In the genomic region with DNA sequence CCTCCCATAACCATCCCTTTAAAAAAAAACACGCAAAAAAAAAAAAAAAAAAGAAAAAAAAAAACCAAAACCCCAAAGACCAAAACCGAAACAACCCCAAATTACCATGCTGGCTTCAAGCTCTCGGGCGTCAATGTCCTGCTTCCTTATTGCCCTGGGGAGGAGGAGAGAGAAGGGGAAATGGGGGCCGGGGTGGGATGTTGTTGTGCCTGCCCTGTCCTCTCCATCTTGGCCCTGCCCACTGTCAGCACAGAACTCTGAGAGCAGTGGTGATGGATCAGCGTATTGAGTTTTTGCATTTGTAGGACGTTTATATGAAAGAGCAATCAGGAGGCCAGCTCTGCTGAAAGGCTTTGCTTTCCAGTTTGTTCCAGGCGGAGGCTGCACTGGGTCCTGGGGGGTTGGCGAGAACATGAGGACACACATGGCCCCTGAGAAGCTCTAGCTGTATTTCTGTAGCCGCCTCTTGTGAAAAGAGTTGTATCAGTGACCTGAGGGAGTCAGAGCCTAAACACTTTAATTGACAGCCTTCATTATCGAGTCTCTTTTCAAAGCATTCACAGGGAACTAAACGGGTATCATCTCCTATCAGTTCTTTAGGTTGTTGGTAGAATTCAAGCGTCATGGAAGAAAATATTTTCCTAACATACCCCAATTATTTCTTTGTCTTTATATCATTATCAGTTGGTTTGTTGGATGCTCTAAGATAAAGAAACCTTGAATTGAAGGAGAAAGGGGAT, we compare ENCODE assay signal across 8 mouse cellular contexts. TPM values are rescaled to one million over a fixed set of nuclear protein-coding genes. Genes with fewer than 3 reads are reported as not detected.
DNase-seq lines count a peak whose midpoint lies in the region; ATAC-seq and TF ChIP-seq lines count a peak whose summit lies in the region.

No protein-coding gene starts in this region.

- no peaks in the 10 kb centered on the region for H3K27me3 ChIP-seq in kidney, embryonic 16.5 days (ENCODE audit: insufficient read depth, low read length)
- no peaks in the 10 kb centered on the region for H3K27me3 ChIP-seq in embryonic facial prominence, embryonic 12.5 days
- no peaks in the 10 kb centered on the region for H3K27me3 ChIP-seq in hindbrain, embryonic 15.5 days
- H3K27me3 ChIP-seq in lung, embryonic 15.5 days, result no peaks in the 10 kb centered on the region

- WGBS in kidney, embryonic 16.5 days, result 3% methylated on average over 13 of the region's 13 CpGs
- 4% methylated on average over 13 of the region's 13 CpGs for WGBS in embryonic facial prominence, embryonic 12.5 days
- WGBS in hindbrain, embryonic 15.5 days, result 14% methylated on average over 13 of the region's 13 CpGs
- WGBS in lung, embryonic 15.5 days, result 4% methylated on average over 13 of the region's 13 CpGs
- WGBS in olfactory bulb, adult 2 months, result 20% methylated on average over 13 of the region's 13 CpGs

- H3K27ac ChIP-seq in kidney, embryonic 16.5 days (ENCODE audit: low read length), result peak overlapping the region; percentile 99
- peak overlapping the region; percentile 94 for H3K27ac ChIP-seq in embryonic facial prominence, embryonic 12.5 days
- H3K27ac ChIP-seq in hindbrain, embryonic 15.5 days (replicated peaks), result peak overlapping the region; percentile 58
- H3K27ac ChIP-seq in lung, embryonic 15.5 days, result peak overlapping the region; percentile 91
- peak overlapping the region; percentile 89 for H3K27ac ChIP-seq in olfactory bulb, adult 2 months (ENCODE audit: insufficient read depth, low read depth, low read length)

- H3K4me3 ChIP-seq in kidney, embryonic 16.5 days (ENCODE audit: low read length), result peak overlapping the region; percentile 31
- H3K4me3 ChIP-seq in embryonic facial prominence, embryonic 12.5 days, result no peak overlapping the region
- 0 out of 2 replicates have a peak overlapping the region, but pooled peaks have one; percentile 6 for H3K4me3 ChIP-seq in hindbrain, embryonic 15.5 days
- peak overlapping the region; percentile 14 for H3K4me3 ChIP-seq in lung, embryonic 15.5 days
- peak overlapping the region; percentile 8 for H3K4me3 ChIP-seq in olfactory bulb, adult 2 months (ENCODE audit: insufficient read depth, low read depth, low read length)

- no peak for ATAC-seq in kidney, embryonic 16.5 days (ENCODE audit: low FRiP score, low TSS enrichment)
- no peak for ATAC-seq in embryonic facial prominence, embryonic 12.5 days (ENCODE audit: insufficient number of reproducible peaks, insufficient read depth, low FRiP score, low TSS enrichment)
- ATAC-seq in hindbrain, embryonic 15.5 days (ENCODE audit: low FRiP score, low read depth), result no peak
- ATAC-seq in lung, embryonic 15.5 days (ENCODE audit: borderline replicate concordance, extremely low read depth, low FRiP score, low TSS enrichment), result peak; percentile 15; the same call in 1 of the 2 replicates

- TF ChIP-seq POLR2A in olfactory bulb, adult 2 months (IDR thresholded peaks at IDR 0.05; ENCODE audit: insufficient read depth, low read depth, low read length), result no peak

- H3K4me2 ChIP-seq in kidney, embryonic 16.5 days (replicated peaks; ENCODE audit: low read depth, low read length), result peak overlapping the region; percentile 54
- peak overlapping the region; percentile 46 for H3K4me2 ChIP-seq in embryonic facial prominence, embryonic 12.5 days (replicated peaks)
- peak overlapping the region; percentile 46 for H3K4me2 ChIP-seq in hindbrain, embryonic 15.5 days
- peak overlapping the region; percentile 51 for H3K4me2 ChIP-seq in lung, embryonic 15.5 days

- H3K9me3 ChIP-seq in kidney, embryonic 16.5 days (ENCODE audit: low read length), result no peaks in the 10 kb centered on the region
- H3K9me3 ChIP-seq in embryonic facial prominence, embryonic 12.5 days, result no peaks in the 10 kb centered on the region
- H3K9me3 ChIP-seq in hindbrain, embryonic 15.5 days, result no peaks in the 10 kb centered on the region
- H3K9me3 ChIP-seq in lung, embryonic 15.5 days, result no peaks in the 10 kb centered on the region

- H3K9ac ChIP-seq in kidney, embryonic 16.5 days (replicated peaks; ENCODE audit: low read length), result peak overlapping the region; percentile 63
- H3K9ac ChIP-seq in embryonic facial prominence, embryonic 12.5 days, result no peak overlapping the region
- peak overlapping the region; percentile 11; the same call in 1 of the 2 replicates for H3K9ac ChIP-seq in hindbrain, embryonic 15.5 days
- peak overlapping the region; percentile 29; the same call in 1 of the 2 replicates for H3K9ac ChIP-seq in lung, embryonic 15.5 days

- no peak for TF ChIP-seq CTCF in olfactory bulb, adult 2 months (IDR thresholded peaks at IDR 0.05; ENCODE audit: insufficient read depth, low read depth, low read length)

- DNase-seq in kidney, postnatal 14 days, result no peak
- DNase-seq in right cerebral cortex, postnatal 14 days, result no peak
- DNase-seq in right cerebral cortex, postnatal 10 days (ENCODE audit: low spot score in 2 of 2), result no peak

- H3K4me1 ChIP-seq in kidney, embryonic 16.5 days (ENCODE audit: insufficient read depth, low read length), result peaks cover 55% of the 10 kb centered on the region
- H3K4me1 ChIP-seq in embryonic facial prominence, embryonic 12.5 days, result peaks cover 34% of the 10 kb centered on the region
- H3K4me1 ChIP-seq in hindbrain, embryonic 15.5 days (replicated peaks), result peaks cover 27% of the 10 kb centered on the region
- H3K4me1 ChIP-seq in lung, embryonic 15.5 days, result peaks cover 39% of the 10 kb centered on the region
- H3K4me1 ChIP-seq in olfactory bulb, adult 2 months (ENCODE audit: control insufficient read depth, insufficient read depth, low read length), result peaks cover 19% of the 10 kb centered on the region

- no peaks in the 10 kb centered on the region for H3K36me3 ChIP-seq in kidney, embryonic 16.5 days (ENCODE audit: insufficient read depth, low read length)
- H3K36me3 ChIP-seq in embryonic facial prominence, embryonic 12.5 days, result no peaks in the 10 kb centered on the region
- peaks cover 3% of the 10 kb centered on the region; the same call in 1 of the 2 replicates for H3K36me3 ChIP-seq in hindbrain, embryonic 15.5 days
- no peaks in the 10 kb centered on the region for H3K36me3 ChIP-seq in lung, embryonic 15.5 days

RNA-seq across cellular contexts. Expression of gene Ncoa3, which starts 38.0 kb away (rescaled TPM):
- 19.1 and 22.8 TPM in 2 replicates for polyA plus RNA-seq in kidney, embryonic 16.5 days (2015; fragmentation: Nextera tagmentation; extraction: Ambion mirVana)
- 16.6 and 17.4 TPM in 2 replicates for polyA plus RNA-seq in embryonic facial prominence, embryonic 12.5 days (2016; fragmentation: Nextera tagmentation; extraction: Ambion mirVana)
- polyA plus RNA-seq in hindbrain, embryonic 15.5 days (2015; fragmentation: Nextera tagmentation; extraction: Ambion mirVana), result 14.0 and 15.1 TPM in 2 replicates
- 11.1 and 13.7 TPM in 2 replicates for polyA plus RNA-seq in lung, embryonic 15.5 days (2015; fragmentation: Nextera tagmentation; extraction: Ambion mirVana)
- polyA plus RNA-seq in olfactory bulb, adult 2 months (2012; ENCODE audit: insufficient read depth, insufficient read length, low replicate concordance, missing spikeins), result not detected in 2 replicates

Comparison
In these comparisons a context has a peak if more than half of its experiments do, and no peak if none do; other contexts are left out.
1. RNA of gene Ncoa3, which starts 38.0 kb away (polyA plus RNA-seq): 19.1 to 22.8 TPM in kidney, embryonic 16.5 days, 16.6 to 17.4 TPM in embryonic facial prominence, embryonic 12.5 days, 14.0 to 15.1 TPM in hindbrain, embryonic 15.5 days and 11.1 to 13.7 TPM in lung, embryonic 15.5 days; not detected in olfactory bulb, adult 2 months; every median in the first group is over 10 times any median in the second.
2. Peak in every context shown above with its lines, with median percentiles within 50 percentile points of each other: H3K27ac ChIP-seq and H3K4me2 ChIP-seq.